Mouse (Mus musculus): ENCODE data around the gene Card19. TPM values are rescaled to one million over a fixed set of nuclear protein-coding genes. Genes with fewer than 3 reads are reported as not detected.

Card19 gene
- total RNA-seq, 2 experiments from 2014 or later, result 13.9 to 15.0 TPM

DNA sequence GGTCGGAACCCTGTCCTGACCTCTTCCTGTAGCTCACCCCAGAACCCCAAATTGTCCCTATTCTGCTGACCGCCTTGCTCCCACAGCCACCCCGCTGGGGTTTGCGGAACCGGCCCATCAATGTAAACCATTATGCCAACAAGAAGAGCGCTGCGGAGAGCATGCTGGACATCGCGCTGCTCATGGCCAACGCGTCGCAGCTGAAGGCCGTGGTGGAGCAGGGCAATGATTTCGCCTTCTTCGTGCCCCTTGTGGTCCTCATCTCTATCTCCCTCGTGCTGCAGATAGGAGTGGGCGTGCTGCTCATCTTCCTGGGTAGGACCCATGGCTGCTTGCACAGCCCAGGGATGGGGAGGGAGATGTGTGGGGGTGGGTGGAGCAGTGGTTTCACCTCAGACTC is 22.2 kb downstream of the Card19 start:
- no peak for DNase-seq

GRCm38 (mm10) chr13:49192156-49192855 is 23.5 kb downstream of the Card19 start:
- DNase-seq, result no peak

DNA sequence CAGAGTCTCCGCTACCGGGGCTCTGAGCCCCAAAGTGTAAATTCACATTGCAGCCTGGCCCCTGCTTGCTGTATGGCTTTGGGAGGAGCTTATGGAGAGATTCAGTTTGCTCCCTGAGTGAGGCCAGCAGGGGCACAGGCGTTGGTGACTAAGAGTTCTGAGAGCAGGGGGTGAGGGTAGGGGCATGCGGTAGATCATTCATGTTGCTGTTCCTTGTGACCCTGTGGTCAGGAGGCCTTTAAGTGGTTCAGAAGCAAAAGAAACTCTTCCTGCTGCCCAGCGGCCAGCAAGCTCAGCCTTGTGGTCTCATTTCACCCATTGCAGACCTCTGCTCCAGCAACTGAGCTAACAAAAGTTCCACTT is 24.2 kb downstream of the Card19 start:
- DNase-seq, result no peak

DNA sequence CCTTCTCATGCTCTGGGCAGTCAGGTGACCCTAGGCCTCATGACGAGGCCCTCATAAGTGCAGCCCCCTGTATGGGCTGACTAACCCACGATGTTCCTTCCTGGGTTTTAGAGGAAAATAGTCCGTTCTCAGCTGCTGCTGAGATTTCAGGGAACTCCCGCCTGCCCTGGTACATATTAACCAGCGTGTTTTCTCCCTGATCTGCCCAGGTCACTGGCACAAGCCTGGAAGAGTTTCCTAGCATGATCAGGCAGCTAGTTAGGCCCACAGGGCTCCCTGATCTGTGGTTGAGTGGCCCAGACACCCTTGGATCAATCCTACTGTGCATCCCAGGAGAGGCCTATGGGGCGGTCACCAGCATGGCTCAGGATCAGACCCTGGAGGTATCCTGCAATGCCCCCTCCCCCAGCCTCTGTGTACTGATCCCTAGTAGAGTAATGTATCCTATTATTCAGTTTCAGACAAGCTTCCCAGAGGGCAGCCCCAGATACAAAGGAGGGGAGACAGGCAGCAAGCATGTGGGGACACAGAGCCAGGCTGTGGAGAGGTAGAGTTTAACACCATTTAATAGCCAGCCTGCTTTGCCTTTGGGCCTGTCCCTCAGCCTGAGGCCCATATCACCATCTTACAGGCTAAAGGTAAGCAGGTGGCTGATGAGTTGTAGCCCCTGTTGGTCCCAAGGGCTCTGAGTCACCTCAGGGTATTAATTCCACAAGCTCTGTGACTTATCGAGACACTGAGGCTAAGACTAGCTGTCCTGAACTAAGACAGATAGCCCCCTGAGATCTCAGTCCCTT is 24.8 kb downstream of the Card19 start:
- no peak for DNase-seq

GRCm38 (mm10) chr13:49189970-49190870 is 25.6 kb downstream of the Card19 start:
- DNase-seq, result no peak

DNA sequence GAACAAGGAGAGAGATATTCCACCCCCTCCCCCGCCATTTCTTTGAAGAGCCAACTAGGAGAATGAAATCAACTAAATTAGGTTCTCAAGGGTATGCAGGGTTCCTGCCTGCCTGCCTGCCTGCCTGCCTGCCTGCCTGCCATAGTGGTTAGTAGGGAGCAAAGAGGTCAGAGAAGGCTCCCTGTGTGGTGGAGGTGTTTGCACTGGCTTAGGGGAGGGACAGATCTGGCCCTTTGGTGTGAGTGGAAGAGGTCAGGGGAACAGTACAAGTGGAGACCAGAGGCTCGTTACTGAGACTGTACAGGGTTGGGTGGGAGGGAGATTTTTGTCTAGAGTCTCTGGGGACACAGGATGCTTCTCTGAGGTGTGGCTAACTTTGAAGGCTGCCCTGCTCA is 26.9 kb downstream of the Card19 start:
- DNase-seq, result no peak

GRCm38 (mm10) chr13:49188219-49188965 is 27.4 kb downstream of the Card19 start:
- DNase-seq, result no peak

GRCm38 (mm10) chr13:49187288-49188218 is 28.3 kb downstream of the Card19 start, which contains the start of gene Ninj1:
Ninj1 (plus strand) TSS chr13:49187485.
- peak; percentile 62 to 67 for DNase-seq

- DNase-seq, result no peak
These were observed 29.0 kb downstream of the Card19 start for GRCm38 (mm10) chr13:49186798-49187287.

GRCm38 (mm10) chr13:49183646-49184045 is 32.2 kb downstream of the Card19 start:
- no peak for DNase-seq

GRCm38 (mm10) chr13:49183161-49183560 is 32.7 kb downstream of the Card19 start:
- no peak for DNase-seq

- no peak for DNase-seq
These were observed 34.3 kb downstream of the Card19 start for GRCm38 (mm10) chr13:49181411-49181984.

GRCm38 (mm10) chr13:49180691-49181090 is 35.1 kb downstream of the Card19 start:
- DNase-seq, result no peak

DNA sequence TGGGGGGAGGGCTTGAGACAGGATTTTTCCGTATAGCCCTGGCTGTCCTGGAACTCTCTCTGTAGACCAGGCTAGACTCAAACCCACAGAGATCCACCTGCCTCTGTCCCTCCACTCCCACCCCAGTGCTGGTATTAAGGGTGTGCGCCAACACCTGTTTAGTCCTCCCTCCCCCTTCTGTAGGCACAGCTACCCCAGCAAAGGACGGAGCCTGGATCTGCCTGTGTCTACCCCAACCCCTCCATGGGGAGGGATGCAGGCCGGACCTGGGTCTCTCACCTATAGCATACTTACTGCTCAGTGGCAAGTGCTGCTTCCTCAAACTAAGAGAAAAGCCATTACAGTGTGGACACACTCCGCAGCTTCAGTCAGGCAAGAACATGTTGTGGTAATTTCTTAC is 35.6 kb downstream of the Card19 start:
- DNase-seq, result no peak

DNA sequence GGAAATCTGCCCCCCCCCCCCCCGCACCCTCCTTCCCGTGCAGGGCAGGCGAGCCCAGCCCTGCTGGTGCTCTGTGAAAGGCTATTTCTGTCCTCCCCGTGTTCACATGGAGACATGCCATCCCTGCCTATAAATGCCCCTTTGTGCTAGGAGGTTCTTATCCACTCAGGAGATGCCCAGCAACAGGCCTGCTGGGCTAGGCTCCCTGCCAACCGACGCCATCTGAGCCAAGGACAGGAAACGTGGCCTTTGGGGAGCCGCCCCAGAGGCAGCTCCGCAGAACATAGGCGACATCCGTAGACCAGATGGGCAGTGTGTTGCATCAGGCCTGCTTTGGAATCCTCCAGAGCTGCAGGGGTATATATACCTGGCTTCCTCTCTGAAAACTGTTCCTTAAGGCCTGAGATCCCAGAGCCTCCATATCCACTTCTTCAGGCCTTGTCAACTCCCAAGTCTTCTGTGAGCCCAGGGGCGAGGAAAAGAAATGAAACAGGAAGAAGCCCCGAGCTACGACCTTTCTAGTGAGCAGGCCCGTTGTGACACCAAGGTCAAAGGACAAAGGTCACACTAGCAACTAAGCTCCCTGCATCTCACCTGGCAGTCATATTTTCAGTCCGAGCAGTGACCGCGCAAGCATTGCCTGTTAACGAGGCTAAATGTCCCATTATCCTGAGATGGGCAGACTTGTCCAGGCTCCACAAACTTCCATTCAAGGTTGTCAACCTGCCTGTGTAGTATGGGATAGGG is 36.8 kb downstream of the Card19 start:
- peak; percentile 67 to 76 for DNase-seq

GRCm38 (mm10) chr13:49175509-49175908 is 40.3 kb downstream of the Card19 start:
- no peak for DNase-seq

GRCm38 (mm10) chr13:49172971-49173596 is 42.8 kb downstream of the Card19 start:
- peak; percentile 81 to 87 for DNase-seq

- peak; percentile 54 to 56 for DNase-seq
These were observed 43.5 kb downstream of the Card19 start for GRCm38 (mm10) chr13:49172335-49172734.

DNA sequence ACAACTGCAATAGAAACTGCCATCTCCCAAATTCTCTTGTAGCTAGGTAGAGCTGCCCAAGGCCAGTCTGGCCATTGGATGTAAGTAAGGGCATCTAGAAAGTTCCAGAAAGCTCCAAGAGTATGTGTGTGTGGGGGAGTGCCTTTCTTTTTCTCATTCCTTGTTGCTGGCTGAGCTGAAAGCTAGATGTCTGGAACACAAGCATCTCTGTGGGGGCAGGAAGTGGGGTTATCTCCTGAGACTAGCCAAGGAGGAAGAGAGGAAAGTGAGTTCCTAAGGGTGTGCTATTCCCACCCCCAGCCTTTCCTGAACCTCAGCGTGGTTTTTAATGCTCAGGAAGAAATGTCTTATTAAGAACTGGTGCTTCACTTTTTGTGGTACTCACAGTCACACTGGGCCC is 44.1 kb downstream of the Card19 start:
- DNase-seq, result no peak
